Mouse (Mus musculus): ENCODE measurements around the gene Rab13. TPM values are rescaled to one million over a fixed set of nuclear protein-coding genes. Genes with fewer than 3 reads are reported as not detected.
A peak's percentile ranks its signal among the peaks of the same experiment; 100 is the strongest.

The Rab13 gene
- total RNA-seq (2021), result 1 to 10 TPM; 6.0 to 7.9 TPM

- DNase-seq (ENCODE audit: low spot score), result peak; percentile 83
- intact Hi-C loops (cut with DNase I), result no loop called here
Measured at GRCm38 (mm10) chr3:90213377-90213866, at the start of gene Rab13, which contains the start of gene Rps27. Gene Rab13, plus strand, starts transcription at chr3:90213695. Gene Rps27, minus strand, starts transcription at chr3:90213651.

- no peak for DNase-seq (ENCODE audit: low spot score)
- intact Hi-C loops (cut with DNase I), result no loop called here
Measured at GRCm38 (mm10) chr3:90179566-90179965, 33.9 kb upstream of the Rab13 start.

GRCm38 (mm10) chr3:90183581-90183980 is 29.9 kb upstream of the Rab13 start:
- intact Hi-C loops (cut with DNase I), result no loop called here
- no peak for DNase-seq (ENCODE audit: low spot score)

- intact Hi-C loops (cut with DNase I), result no loop called here
Measured at GRCm38 (mm10) chr3:90190859-90191510, 22.5 kb upstream of the Rab13 start.

GRCm38 (mm10) chr3:90194759-90195158 is 18.7 kb upstream of the Rab13 start:
- no peak for DNase-seq (ENCODE audit: low spot score)
- intact Hi-C loops (cut with DNase I), result no loop called here

More at GRCm38 (mm10) chr3:90190859-90191510, 22.5 kb upstream of the Rab13 start:
- no peak for DNase-seq (ENCODE audit: low spot score)

GRCm38 (mm10) chr3:90195644-90196043 is 17.9 kb upstream of the Rab13 start:
- intact Hi-C loops (cut with DNase I), result no loop called here
- no peak for DNase-seq (ENCODE audit: low spot score)

GRCm38 (mm10) chr3:90197548-90197947 is 15.9 kb upstream of the Rab13 start:
- no peak for DNase-seq (ENCODE audit: low spot score)
- intact Hi-C loops (cut with DNase I), result no loop called here

GRCm38 (mm10) chr3:90202884-90203283 is 10.6 kb upstream of the Rab13 start:
- no peak for DNase-seq (ENCODE audit: low spot score)
- intact Hi-C loops (cut with DNase I), result no loop called here

GRCm38 (mm10) chr3:90203619-90204018 is 9.9 kb upstream of the Rab13 start:
- intact Hi-C loops (cut with DNase I), result no loop called here
- no peak for DNase-seq (ENCODE audit: low spot score)

GRCm38 (mm10) chr3:90204582-90204981 is 8.9 kb upstream of the Rab13 start:
- DNase-seq (ENCODE audit: low spot score), result no peak
- intact Hi-C loops (cut with DNase I), result no loop called here

GRCm38 (mm10) chr3:90208662-90209061 is 4.8 kb upstream of the Rab13 start:
- DNase-seq (ENCODE audit: low spot score), result no peak
- intact Hi-C loops (cut with DNase I), result no loop called here

GRCm38 (mm10) chr3:90209908-90210566 is 3.5 kb upstream of the Rab13 start:
- no peak for DNase-seq (ENCODE audit: low spot score)
- intact Hi-C loops (cut with DNase I), result no loop called here

GRCm38 (mm10) chr3:90211475-90212398 is 1.8 kb upstream of the Rab13 start:
- intact Hi-C loops (cut with DNase I), result no loop called here
- DNase-seq (ENCODE audit: low spot score), result no peak

GRCm38 (mm10) chr3:90212723-90213122 is 772 bp upstream of the Rab13 start:
- intact Hi-C loops (cut with DNase I), result no loop called here
- no peak for DNase-seq (ENCODE audit: low spot score)

GRCm38 (mm10) chr3:90213956-90214684 is 625 bp downstream of the Rab13 start:
- no peak for DNase-seq (ENCODE audit: low spot score)
- intact Hi-C loops (cut with DNase I), result no loop called here

- intact Hi-C loops (cut with DNase I), result no loop called here
- no peak for DNase-seq (ENCODE audit: low spot score)
Measured at GRCm38 (mm10) chr3:90215825-90216380, 2.4 kb downstream of the Rab13 start.

GRCm38 (mm10) chr3:90220088-90220487 is 6.6 kb downstream of the Rab13 start:
- no peak for DNase-seq (ENCODE audit: low spot score)
- intact Hi-C loops (cut with DNase I), result loop anchor here (1.0 to 5.0 kb wide), 2 partner anchors 42 to 153 kb away; no protein-coding TSS in a partner anchor

GRCm38 (mm10) chr3:90220531-90220951 is 7.0 kb downstream of the Rab13 start:
- intact Hi-C loops (cut with DNase I), result loop anchor here (1.0 to 5.0 kb wide), 2 partner anchors 42 to 153 kb away; no protein-coding TSS in a partner anchor
- DNase-seq (ENCODE audit: low spot score), result peak; percentile 79

GRCm38 (mm10) chr3:90221123-90221522 is 7.6 kb downstream of the Rab13 start:
- intact Hi-C loops (cut with DNase I), result loop anchor here (5.0 kb wide), 1 partner anchor 41 kb away; no protein-coding TSS in a partner anchor

More at GRCm38 (mm10) chr3:90221123-90221522, 7.6 kb downstream of the Rab13 start:
- no peak for DNase-seq (ENCODE audit: low spot score)
